Mouse (Mus musculus) hindbrain, postnatal 0 days (tissue): Measurements from ENCODE around the gene Vwa8. TPM values are rescaled to one million over a fixed set of nuclear protein-coding genes. Genes with fewer than 3 reads are reported as not detected.
A peak's percentile ranks its signal among the peaks of the same experiment; 100 is the strongest.

Experiments used
- ATAC-seq: fragments of 200-750 bp; cut with Nextera tagmentation; 2 replicates; pipeline ENCODE4 v1.8.0; 2017; ENCODE audit warnings: mild to moderate bottlenecking, moderate TSS enrichment, moderate library complexity
- DNase-seq: peaks from one replicate; pipeline ENCODE4 v3.0.0-alpha.2; 2015; ENCODE audit warnings: low spot score
- H3K27ac ChIP-seq: fragments of 300-500 bp; sonication (generic); 2 replicates; pipeline ENCODE4 v1.5.1; 2014; ENCODE audit warnings: mild to moderate bottlenecking
- H3K27me3 ChIP-seq: fragments of 300-500 bp; sonication (generic); 2 replicates; pipeline ENCODE4 v1.6.1; 2014; ENCODE audit warnings: low read length, mixed read lengths; ENCODE audit not compliant: insufficient read depth
- H3K36me3 ChIP-seq: fragments of 300-500 bp; sonication (generic); 2 replicates; pipeline ENCODE4 v1.6.1; 2014; ENCODE audit warnings: low read length, mixed read lengths; ENCODE audit not compliant: insufficient read depth
- H3K4me1 ChIP-seq: fragments of 300-500 bp; sonication (generic); 2 replicates; pipeline ENCODE4 v1.6.1; 2014; ENCODE audit warnings: antibody characterized with exemption, low read length, mixed read lengths; ENCODE audit not compliant: insufficient read depth
- H3K4me2 ChIP-seq: fragments of 300-500 bp; sonication (generic); 2 replicates; pipeline ENCODE4 v1.6.1; 2014; ENCODE audit warnings: low read depth, mild to moderate bottlenecking, low read length, moderate library complexity, mixed read lengths
- H3K4me3 ChIP-seq: fragments of 300-500 bp; sonication (generic); 2 replicates; pipeline ENCODE4 v1.5.1; 2014; ENCODE audit warnings: low read length
- H3K9ac ChIP-seq: fragments of 300-500 bp; sonication (generic); replicated peaks from 2 replicates; pipeline ENCODE4 v1.6.1; 2014; ENCODE audit warnings: mild to moderate bottlenecking, low read length, moderate library complexity, mixed read lengths
- H3K9me3 ChIP-seq: fragments of 300-500 bp; sonication (generic); 2 replicates; pipeline ENCODE4 v1.6.1; 2016; ENCODE audit warnings: low read length, mixed read lengths
- CTCF ChIP-seq: IDR thresholded peaks from 2 replicates; pipeline ENCODE4 v1.5.1; 2016; ENCODE audit warnings: antibody characterized with exemption, control low read depth, low read depth
- WGBS: fragments of 180-500 bp; shearing (Covaris S2); extraction: QIAGEN DNeasy Blood & Tissue Kit; methylation state at CpG from one replicate; pipeline ENCODE4 v1.1.7; 2014; 5-methylcytosine and 5-hydroxymethylcytosine counted together
- polyA plus RNA-seq: library from polyadenylated mRNA; unstranded; fragments of >200 nt; fragmentation: Nextera tagmentation; extraction: Ambion mirVana; gene quantifications from 2 replicates; pipeline ENCODE4 v1.2.1, GENCODE M21; 2015
- total RNA-seq: library from RNA; depleted of rRNA; stranded (reverse); fragments of >200 nt; gene quantifications from 2 replicates; pipeline ENCODE4 v1.2.3, GENCODE M21; 2014

The Vwa8 gene
- total and polyA plus RNA-seq, 2 experiments from 2014 or later: 9.6 to 20.8 TPM

- ATAC-seq (no peak), DNase-seq (no peak)
- 52% methylated on average over 3 of the region's 3 CpGs for WGBS
- Histone ChIP-seq H3K4me3 (no peak overlapping the region), H3K27me3 (no peaks in the 10 kb centered on the region), H3K36me3 (no peaks in the 10 kb centered on the region), H3K4me1 (peaks cover 17% of the 10 kb centered on the region; the same call in 1 of the 2 replicates), H3K9ac (no peak overlapping the region), H3K4me2 (0 out of 2 replicates have a peak overlapping the region, but pooled peaks have one; percentile 16), H3K9me3 (no peaks in the 10 kb centered on the region), H3K27ac (no peak overlapping the region)
- no peak for TF ChIP-seq CTCF
These were observed 2.5 kb downstream of the Vwa8 start for GRCm38 (mm10) chr14:78851366-78851765.

DNA sequence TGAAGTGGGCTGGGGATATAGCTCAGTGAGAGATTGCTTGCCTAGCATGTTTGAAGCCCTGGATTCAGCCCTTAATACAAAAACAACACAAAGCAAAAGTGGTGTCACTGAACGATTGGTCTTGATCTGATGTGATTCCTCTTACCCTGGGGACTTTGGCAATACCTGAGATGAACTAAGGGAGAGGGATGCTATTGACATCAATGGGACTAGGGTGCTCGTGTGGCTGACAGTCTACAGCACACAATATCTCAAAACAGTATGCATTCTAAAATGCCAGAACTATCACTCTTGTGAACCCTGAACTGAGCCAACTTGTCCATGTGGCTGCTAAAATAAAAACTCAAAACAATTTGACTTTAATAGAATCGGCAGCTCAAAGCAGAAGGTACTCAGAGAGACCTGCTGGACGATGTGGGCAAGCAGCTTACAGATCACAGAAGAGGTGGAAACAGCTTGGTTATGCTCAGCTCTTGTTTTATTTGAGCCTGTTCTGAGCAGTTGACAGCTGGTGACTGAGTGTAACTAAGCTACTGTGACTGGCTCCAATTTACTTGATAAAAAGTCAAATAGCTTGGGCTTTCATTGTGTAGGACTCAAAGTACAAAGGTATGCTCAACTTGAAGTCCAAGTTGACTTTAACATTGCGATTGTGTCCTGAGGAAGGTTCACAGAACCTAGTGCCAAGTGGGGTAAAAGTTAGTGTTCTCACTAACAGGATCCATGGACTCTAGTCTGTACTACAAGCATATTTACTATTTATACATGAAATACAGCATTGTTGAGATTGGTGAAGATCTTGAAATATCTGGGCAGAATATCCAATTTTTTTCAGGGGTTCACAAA lies 3.8 kb downstream of the Vwa8 start:
- Histone ChIP-seq H3K4me2 (no peak overlapping the region), H3K4me1 (peaks cover 17% of the 10 kb centered on the region; the same call in 1 of the 2 replicates), H3K36me3 (no peaks in the 10 kb centered on the region), H3K4me3 (no peak overlapping the region), H3K9ac (no peak overlapping the region), H3K27me3 (no peaks in the 10 kb centered on the region), H3K27ac (no peak overlapping the region), H3K9me3 (no peaks in the 10 kb centered on the region)
- DNase-seq (no peak), ATAC-seq (no peak)
- no peak for TF ChIP-seq CTCF
- 66% methylated on average over 5 of the region's 5 CpGs for WGBS

DNA sequence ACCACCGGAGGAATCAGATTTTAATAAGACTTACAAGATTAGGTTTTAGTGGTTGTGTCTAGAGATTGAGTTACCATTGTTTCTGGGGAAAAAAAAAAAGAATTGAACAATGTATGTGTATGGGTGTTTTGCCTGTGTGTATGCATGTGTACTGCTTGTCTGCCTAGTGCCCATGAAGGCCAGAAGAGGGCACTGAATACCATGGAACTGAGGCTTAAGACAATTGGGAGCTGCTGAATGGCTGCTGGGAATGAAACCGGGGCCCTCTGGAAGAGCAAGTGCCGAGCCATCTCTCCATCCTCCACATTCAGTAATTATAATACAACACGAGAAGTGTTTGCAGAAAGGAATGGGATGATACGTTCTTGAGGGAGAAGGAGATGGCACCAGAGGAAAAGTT lies 12.3 kb downstream of the Vwa8 start:
- H3K4me3 ChIP-seq: no peak overlapping the region
- TF ChIP-seq CTCF: no peak
- WGBS: 96% methylated on average over 5 of the region's 5 CpGs
- H3K27ac ChIP-seq: no peak overlapping the region
- no peaks in the 10 kb centered on the region for H3K4me1 ChIP-seq
- H3K4me2 ChIP-seq: no peak overlapping the region
- DNase-seq: no peak
- H3K36me3 ChIP-seq: no peaks in the 10 kb centered on the region
- no peak overlapping the region for H3K9ac ChIP-seq
- H3K9me3 ChIP-seq: peaks cover 3% of the 10 kb centered on the region; the same call in 1 of the 2 replicates
- H3K27me3 ChIP-seq: no peaks in the 10 kb centered on the region
- no peak for ATAC-seq

GRCm38 (mm10) chr14:78870036-78870435 lies 21.2 kb downstream of the Vwa8 start:
- peaks cover 4% of the 10 kb centered on the region; the same call in 1 of the 2 replicates for H3K36me3 ChIP-seq
- H3K27ac ChIP-seq: no peak overlapping the region
- ATAC-seq: no peak
- no peaks in the 10 kb centered on the region for H3K27me3 ChIP-seq
- 48% methylated on average over 2 of the region's 2 CpGs for whole genome bisulfite sequencing
- DNase-seq: no peak
- H3K9ac ChIP-seq: no peak overlapping the region
- H3K4me3 ChIP-seq: no peak overlapping the region
- H3K4me1 ChIP-seq: no peaks in the 10 kb centered on the region
- TF ChIP-seq CTCF: no peak
- H3K9me3 ChIP-seq: peaks cover 5% of the 10 kb centered on the region; the same call in 1 of the 2 replicates
- no peak overlapping the region for H3K4me2 ChIP-seq

GRCm38 (mm10) chr14:78877176-78877575 lies 28.3 kb downstream of the Vwa8 start:
- ATAC-seq (no peak), DNase-seq (no peak)
- no peaks in the 10 kb centered on the region for H3K9me3 ChIP-seq
- TF ChIP-seq CTCF: no peak
- H3K9ac ChIP-seq: no peak overlapping the region
- WGBS: 86% methylated on average over 2 of the region's 2 CpGs
- no peaks in the 10 kb centered on the region for H3K4me1 ChIP-seq
- no peaks in the 10 kb centered on the region for H3K27me3 ChIP-seq
- no peak overlapping the region for H3K4me3 ChIP-seq
- no peak overlapping the region for H3K27ac ChIP-seq
- no peaks in the 10 kb centered on the region for H3K36me3 ChIP-seq
- no peak overlapping the region for H3K4me2 ChIP-seq

DNA sequence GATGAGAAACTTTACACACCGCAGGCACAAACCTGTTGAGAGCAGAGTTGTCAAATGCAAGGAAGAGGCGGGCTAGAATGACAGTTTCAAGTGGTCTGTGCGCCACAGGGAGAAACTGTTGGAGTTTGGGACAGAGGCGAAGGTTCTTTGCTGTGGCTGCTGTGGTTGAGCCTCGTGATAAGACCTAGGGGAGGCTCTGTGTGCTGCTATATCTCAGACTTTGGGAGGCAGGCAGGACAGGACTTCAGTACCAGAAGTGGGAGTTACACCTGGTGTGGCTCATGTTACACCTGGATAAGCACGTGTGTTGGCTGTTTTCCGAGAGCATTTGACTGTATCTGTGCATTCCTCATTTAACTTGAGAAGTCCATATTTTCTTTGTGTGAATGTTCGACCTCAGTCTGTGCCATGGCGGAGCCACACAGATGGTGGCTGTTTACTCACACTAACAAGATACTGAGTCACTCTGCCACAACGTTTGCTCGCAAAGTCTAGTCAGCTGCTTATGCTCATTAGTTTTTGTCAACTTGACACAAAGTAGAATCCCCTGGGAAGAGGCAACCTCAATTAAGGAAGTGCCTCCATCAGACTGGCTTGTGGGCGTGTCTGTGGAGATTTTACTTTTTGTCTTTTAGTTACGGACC lies 29.7 kb downstream of the Vwa8 start:
- Histone ChIP-seq H3K4me1 (no peaks in the 10 kb centered on the region), H3K27ac (no peak overlapping the region), H3K9ac (no peak overlapping the region), H3K4me2 (no peak overlapping the region), H3K4me3 (no peak overlapping the region), H3K27me3 (no peaks in the 10 kb centered on the region), H3K36me3 (no peaks in the 10 kb centered on the region), H3K9me3 (no peaks in the 10 kb centered on the region)
- WGBS: 77% methylated on average over 13 of the region's 13 CpGs
- ATAC-seq: no peak
- TF ChIP-seq CTCF: no peak
- DNase-seq: no peak
